Mouse (Mus musculus): ENCODE measurements around the gene Afdn. TPM values are rescaled to one million over a fixed set of nuclear protein-coding genes. Genes with fewer than 3 reads are reported as not detected.

Gene Afdn
- total RNA-seq (2022): 100 to 1,000 TPM in 1 of 4 experiments, 10 to 100 TPM in 3; 67.5 to 117 (median 80.3) TPM

DNA sequence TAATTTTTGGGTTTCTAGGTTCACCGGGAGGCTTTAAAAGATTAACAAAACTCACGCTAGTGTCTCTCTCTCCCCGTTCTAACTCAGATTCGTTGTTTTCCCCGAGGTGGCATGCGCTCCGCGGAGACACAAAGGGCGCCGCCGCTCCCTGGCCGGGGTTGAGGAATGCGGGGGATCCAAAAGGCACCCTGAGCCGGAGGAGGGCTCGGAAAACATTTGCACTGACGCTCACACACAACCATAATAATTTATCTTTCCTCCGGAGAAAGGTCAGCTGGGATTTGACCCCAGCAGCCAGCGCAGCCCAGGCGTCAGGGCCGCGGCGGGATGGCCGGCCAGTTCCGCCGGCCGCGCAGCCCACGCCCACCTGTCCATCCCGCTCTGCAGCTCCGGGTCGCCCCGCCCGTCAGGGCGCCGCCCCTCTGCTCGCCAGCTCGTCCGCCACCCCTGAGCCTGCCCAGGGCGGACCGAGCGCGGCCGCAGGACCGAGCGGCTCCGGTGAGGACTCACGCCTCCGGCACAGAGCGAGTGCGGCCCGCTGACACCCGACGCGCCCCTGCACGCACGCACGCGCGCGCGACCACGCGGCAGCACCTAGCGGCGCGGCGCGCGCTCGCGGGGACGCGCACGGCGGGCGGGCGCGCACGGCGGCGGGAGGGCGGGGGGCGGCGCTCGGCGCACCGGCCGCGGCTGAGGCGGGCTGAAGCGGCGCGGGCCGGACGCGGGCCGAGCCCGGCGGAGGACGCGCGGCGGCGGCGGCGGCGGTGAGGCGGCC is at the start of gene Afdn:
Gene Afdn (plus strand): TSS at position 687 of the 775 bp plus-strand sequence.
- peak; percentile 76 for DNase-seq

DNA sequence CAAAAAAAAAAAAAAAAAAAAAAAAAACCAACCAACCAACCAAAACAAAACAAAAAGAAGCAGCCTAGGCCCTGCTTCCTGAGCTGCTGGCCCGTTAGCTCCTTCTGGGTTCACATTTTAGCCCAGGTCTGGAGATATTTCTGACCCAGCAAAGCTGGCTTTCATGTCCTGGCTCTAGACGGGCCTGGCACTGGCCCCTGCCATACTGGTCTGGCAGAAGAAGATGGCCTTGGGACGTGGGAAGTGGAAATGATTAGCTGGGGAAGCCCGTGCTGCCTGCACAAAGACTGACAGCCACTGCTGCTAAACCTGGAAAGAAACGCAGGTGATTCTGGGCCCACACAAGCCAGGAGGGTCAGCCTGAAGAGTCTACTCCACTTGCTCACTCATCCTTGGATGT is 49.2 kb upstream of the Afdn start:
- DNase-seq: peak; percentile 43

DNA sequence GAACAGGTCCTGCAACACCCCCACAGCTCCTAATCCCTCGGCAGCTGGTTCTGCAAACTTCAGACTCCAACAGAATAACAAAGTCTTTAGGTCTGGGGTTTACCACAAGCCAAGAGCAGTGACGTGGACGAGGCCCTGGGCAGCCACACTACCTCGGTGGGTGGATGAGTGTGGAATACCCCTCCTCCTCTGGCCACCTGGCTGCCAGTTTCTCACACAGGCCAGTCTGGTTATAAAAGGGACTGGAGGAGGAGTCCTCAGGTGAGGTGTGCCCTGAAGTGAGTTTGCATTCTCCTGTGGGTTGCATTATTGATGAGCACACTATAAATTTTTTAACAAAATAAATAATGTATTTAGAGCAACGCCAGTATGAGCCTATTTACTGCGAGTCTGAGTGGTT is 48.2 kb upstream of the Afdn start:
- no peak for DNase-seq

DNA sequence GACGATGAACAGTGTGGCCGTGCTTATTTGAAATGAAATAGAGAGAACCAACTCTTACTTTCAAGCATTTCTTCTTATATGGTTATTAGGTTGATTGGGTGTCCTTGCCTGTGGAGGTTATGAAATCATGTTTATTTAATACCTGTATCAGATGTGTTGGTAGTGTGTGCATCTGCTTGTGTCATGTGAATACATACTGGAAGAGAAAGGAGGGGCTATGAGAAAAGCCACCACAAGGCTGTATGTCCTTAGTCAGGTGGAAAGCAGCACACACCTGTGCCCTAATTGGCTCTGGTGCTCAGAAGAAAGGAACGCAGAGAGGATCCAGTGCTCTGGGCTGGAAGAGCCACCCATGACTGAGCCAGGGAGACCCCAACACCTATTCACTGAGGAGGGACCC is 47.8 kb upstream of the Afdn start:
- no peak for DNase-seq

- DNase-seq: no peak
Observed at GRCm38 (mm10) chr17:13714128-13714527, 46.2 kb upstream of the Afdn start.

DNA sequence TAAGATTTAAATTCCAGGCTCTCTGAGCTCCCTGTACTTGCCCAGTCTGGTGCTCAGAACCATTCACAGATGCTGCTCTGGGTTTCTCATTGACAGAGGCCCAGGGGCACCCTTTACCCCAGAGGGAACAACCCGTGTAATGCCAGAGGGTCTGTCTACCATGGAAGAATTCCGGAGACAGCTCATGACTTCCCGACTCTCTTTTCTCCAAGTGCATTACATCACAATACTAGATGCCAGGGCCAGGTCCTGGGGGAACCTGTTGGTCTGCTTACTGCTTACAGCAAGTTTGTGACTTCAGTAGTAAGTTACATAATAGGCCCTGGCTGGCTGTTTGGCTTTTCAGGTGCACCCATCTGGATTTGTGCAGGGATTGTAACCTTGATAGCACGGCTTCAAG is 45.7 kb upstream of the Afdn start:
- no peak for DNase-seq

GRCm38 (mm10) chr17:13715511-13715910 is 44.8 kb upstream of the Afdn start:
- no peak for DNase-seq

DNA sequence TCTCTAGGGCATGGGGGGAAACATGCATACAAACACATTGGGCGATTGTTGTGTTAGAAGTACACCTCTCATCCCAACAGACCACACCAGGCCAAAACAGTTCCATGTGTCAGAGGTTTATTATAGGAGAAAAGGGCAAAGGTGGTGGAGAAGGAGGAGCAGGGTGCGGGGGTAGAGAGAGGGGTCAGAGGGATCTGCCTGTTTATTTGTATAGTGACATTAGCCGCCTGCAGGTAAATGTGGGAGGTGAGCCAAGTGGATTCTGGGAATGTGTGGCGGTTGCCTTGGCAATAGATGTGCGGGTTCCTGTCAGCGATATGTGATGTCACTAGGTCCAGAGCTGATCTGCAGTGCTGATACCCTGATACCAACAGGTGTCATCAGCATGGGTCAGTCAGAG is 44.0 kb upstream of the Afdn start:
- no peak for DNase-seq

- DNase-seq: peak; percentile 81
Observed at GRCm38 (mm10) chr17:13717428-13717827, 42.9 kb upstream of the Afdn start.

- DNase-seq: no peak
Observed at GRCm38 (mm10) chr17:13720187-13720586, 40.2 kb upstream of the Afdn start.

DNA sequence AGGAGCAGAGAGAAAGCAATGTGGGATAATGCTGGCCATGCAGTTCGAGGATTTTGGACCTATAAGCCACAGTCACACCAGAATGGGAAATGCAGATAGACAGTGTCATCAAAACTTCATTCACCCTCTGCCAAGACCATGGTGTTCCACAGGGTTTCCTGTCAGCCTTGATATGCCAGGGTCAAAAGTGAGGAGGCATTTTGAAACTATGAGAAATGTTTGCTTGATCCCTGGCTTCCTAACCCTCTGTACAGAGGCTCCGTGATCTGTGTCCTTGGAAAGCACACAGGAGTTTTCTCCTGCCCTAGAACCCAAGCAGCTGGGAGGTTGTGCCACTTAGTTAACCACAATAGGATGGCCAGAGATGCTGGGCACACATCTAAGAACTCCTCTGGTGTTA is 39.0 kb upstream of the Afdn start:
- DNase-seq: peak; percentile 59

DNA sequence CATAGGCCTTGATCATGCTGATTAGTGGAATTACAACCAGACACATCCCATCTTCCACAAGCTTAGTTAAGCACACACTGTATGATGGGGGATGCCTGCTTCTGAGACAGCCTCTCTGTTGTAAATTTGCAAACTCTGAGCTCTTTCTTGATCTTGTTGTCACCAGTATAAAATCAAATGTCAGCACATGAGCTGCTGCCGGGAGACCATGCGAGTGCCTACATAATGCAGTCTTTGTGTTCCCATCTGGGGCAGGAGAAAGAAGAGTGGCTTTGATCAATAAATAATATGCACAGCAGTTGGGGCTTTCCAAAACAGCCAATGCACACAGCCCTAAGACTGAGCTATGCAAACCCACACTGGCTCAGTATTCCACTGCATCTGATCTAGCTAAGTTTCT is 37.9 kb upstream of the Afdn start:
- no peak for DNase-seq

- no peak for DNase-seq
Observed at GRCm38 (mm10) chr17:13725004-13725550, 35.3 kb upstream of the Afdn start.

DNA sequence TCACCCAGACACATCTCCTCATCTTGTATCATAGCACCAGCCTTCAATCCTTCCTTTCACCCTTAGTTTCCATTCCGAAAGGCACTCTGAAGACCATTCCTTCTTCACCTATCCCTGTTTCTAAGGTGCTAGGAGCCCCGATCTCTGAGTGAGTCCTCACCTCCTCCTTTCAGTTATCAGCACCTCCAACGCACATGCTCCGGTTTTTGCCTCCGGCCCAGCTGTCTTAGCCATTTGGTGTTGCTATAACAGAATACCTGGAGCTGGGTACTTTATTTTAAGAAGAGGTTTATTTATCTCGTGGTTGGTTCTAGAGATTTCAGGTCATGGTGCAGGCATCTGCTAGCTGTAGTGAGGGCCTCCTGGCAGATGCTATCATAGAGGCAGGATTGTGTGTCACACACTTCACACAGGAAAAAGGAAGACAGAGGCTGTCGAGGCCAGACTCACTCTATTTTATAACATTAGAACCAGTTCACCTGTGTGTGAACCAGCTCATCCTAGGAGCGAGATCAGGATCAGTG is 33.4 kb upstream of the Afdn start:
- DNase-seq: no peak

GRCm38 (mm10) chr17:13730980-13731726 is 29.2 kb upstream of the Afdn start:
- DNase-seq: peak; percentile 37

GRCm38 (mm10) chr17:13731727-13732112 is 28.6 kb upstream of the Afdn start:
- DNase-seq: no peak

GRCm38 (mm10) chr17:13732685-13733084 is 27.7 kb upstream of the Afdn start:
- DNase-seq: no peak

- DNase-seq: no peak
Observed at GRCm38 (mm10) chr17:13733971-13734370, 26.4 kb upstream of the Afdn start.

DNA sequence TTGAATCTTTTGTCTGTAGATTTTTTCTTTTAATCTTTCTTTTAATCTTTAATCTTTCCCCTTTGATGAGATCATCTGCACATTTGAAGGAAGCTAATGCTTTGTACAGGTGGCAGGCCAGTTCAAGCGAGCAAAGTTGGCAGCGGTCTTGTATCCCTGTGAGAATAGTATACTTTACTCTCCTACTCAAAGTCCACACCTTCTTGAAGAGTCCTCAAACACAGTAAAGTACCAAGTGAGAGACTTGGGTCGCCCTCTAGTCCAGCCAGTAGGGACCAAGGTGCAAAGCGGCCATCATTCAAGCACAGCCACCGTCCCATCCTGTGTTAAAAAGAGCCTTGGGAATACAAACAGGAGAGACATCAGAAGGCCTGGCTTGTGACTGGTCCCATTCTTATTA is 25.3 kb upstream of the Afdn start:
- no peak for DNase-seq

- peak; percentile 50 for DNase-seq
Observed at GRCm38 (mm10) chr17:13735803-13736282, 24.5 kb upstream of the Afdn start.

DNA sequence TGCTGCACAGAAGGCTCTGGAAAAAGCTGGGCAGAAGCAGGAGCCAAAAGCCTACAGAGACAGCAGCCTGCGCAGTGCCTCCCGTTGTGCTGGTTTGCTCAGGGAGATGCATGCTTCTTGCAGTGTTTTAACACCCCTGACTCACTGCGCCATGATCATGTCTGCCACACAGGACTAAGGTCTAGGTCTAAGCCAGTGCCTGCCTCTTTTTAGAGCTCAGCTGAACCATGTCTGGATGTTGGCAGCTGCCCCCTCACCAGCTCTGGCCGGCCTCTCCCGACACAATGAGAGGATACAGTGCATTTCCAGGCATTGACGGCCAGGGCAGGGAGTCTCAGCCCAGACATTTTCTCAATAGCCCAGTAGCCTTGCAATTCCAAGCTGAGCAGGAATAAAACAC is 23.0 kb upstream of the Afdn start:
- DNase-seq: no peak

GRCm38 (mm10) chr17:13738121-13738776 is 22.1 kb upstream of the Afdn start:
- no peak for DNase-seq

DNA sequence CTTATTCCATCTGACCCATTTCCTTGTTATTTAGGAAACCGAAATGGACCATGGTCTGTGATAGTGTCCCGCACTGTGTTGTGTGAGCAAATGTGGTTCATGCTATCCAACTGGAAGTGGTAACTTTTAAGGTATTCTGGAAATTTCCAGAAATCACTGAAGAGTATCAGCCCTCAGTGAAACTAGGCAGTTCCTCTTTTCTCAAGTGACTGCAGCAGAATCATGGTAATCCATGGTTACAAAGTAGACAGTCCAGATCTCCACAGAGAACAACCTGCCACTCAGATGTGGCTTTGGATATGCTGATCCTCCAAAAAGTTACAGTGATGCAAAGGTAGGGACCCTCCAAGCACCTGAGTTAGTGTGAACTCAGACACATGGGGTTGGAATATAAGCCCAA is 21.4 kb upstream of the Afdn start:
- no peak for DNase-seq
